Mouse (Mus musculus): Measurements from ENCODE around the gene Gm39566.

The Gm39566 gene

GRCm38 (mm10) chr11:69766126-69766609, 48.9 kb downstream of the Gm39566 start:
- ATAC-seq (ENCODE audit: insufficient number of reproducible peaks, low FRiP score, low TSS enrichment) = peak; percentile 49; the same call in 1 of the 2 replicates

- ATAC-seq (ENCODE audit: insufficient number of reproducible peaks, low FRiP score, low TSS enrichment) = peak; percentile 34; the same call in 1 of the 2 replicates
These were observed 49.6 kb downstream of the Gm39566 start, which contains the start of gene Zbtb4 for GRCm38 (mm10) chr11:69765221-69766125. TSS of gene Zbtb4 (plus strand) at chr11:69765912.

DNA sequence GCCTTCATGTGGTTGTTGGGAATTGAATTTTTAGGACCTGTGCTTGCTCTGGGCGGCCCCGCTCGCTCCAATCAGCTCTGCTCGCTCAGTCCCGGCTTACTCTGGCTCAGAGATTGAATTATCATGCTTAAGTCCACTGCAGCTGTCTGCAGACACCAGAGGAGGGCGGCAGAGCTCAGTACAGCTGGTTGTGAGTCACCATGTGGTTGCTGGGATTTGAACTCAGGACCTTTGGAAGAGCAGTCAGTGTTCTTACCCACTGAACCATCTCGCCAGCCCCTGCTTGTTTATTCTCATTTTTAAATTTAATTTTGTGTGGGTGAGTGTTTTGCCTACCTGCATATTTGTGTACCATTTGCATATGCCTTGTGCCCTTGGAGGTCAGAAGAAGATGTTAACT, 51.5 kb downstream of the Gm39566 start:
- ATAC-seq (ENCODE audit: insufficient number of reproducible peaks, low FRiP score, low TSS enrichment) = no peak

- no peak for ATAC-seq (ENCODE audit: insufficient number of reproducible peaks, low FRiP score, low TSS enrichment)
These were observed 53.2 kb downstream of the Gm39566 start, which contains the start of gene Slc35g3 for GRCm38 (mm10) chr11:69761868-69762267. TSS of gene Slc35g3 (minus strand) at chr11:69761968.
